Mouse (Mus musculus) heart, embryonic 11.5 days (tissue): ENCODE data around the gene Scmh1. TPM values are rescaled to one million over a fixed set of nuclear protein-coding genes. Genes with fewer than 3 reads are reported as not detected.

ENCODE experiments used
- ATAC-seq: fragments of 200-750 bp; cut with Nextera tagmentation; replicated peaks from 2 replicates; pipeline ENCODE4 v1.8.0; 2017; ENCODE audit warnings: moderate library complexity; ENCODE audit not compliant: insufficient number of reproducible peaks, low FRiP score, low TSS enrichment
- H3K27ac ChIP-seq: fragments of 300-500 bp; sonication (generic); 2 replicates; pipeline ENCODE4 v1.5.1; 2014; ENCODE audit warnings: mild to moderate bottlenecking, low read depth, low read length
- H3K27me3 ChIP-seq: fragments of 300-500 bp; sonication (generic); 2 replicates; pipeline ENCODE4 v1.6.1; 2014; ENCODE audit warnings: mild to moderate bottlenecking, low read length, mixed read lengths; ENCODE audit not compliant: control insufficient read depth, insufficient read depth
- H3K36me3 ChIP-seq: fragments of 300-500 bp; sonication (generic); 2 replicates; pipeline ENCODE4 v1.6.1; 2014; ENCODE audit warnings: mild to moderate bottlenecking, low read length, moderate library complexity, mixed read lengths; ENCODE audit not compliant: control insufficient read depth, insufficient read depth
- H3K4me1 ChIP-seq: fragments of 300-500 bp; sonication (generic); 2 replicates; pipeline ENCODE4 v1.6.1; 2014; ENCODE audit warnings: low read length; ENCODE audit not compliant: control insufficient read depth, insufficient read depth
- H3K4me2 ChIP-seq: fragments of 300-500 bp; sonication (generic); 2 replicates; pipeline ENCODE4 v1.6.1; 2014; ENCODE audit warnings: mild to moderate bottlenecking, moderate library complexity
- H3K4me3 ChIP-seq: fragments of 300-500 bp; sonication (generic); 2 replicates; pipeline ENCODE4 v1.5.1; 2014; ENCODE audit warnings: low read depth, low read length
- H3K9ac ChIP-seq: fragments of 300-500 bp; sonication (generic); 2 replicates; pipeline ENCODE4 v1.6.1; 2014; ENCODE audit warnings: mild to moderate bottlenecking, low read depth, low read length, moderate library complexity
- H3K9me3 ChIP-seq: fragments of 300-500 bp; sonication (generic); replicated peaks from 2 replicates; pipeline ENCODE4 v1.6.1; 2016; ENCODE audit warnings: low read length; ENCODE audit not compliant: control insufficient read depth
- WGBS: fragments of 180-500 bp; shearing (Covaris S2); extraction: QIAGEN DNeasy Blood & Tissue Kit; methylation state at CpG from one replicate; pipeline ENCODE4 v1.1.7; 2014; ENCODE audit not compliant: insufficient replicate concordance; 5-methylcytosine and 5-hydroxymethylcytosine counted together
- polyA plus RNA-seq: library from polyadenylated mRNA; unstranded; fragments of >200 nt; fragmentation: Nextera tagmentation; extraction: Ambion mirVana; gene quantifications from 2 replicates; pipeline ENCODE4 v1.2.1, GENCODE M21; 2014

Gene Scmh1
- polyA plus RNA-seq, 1 experiment from 2014 or later = 67.0 TPM

DNA sequence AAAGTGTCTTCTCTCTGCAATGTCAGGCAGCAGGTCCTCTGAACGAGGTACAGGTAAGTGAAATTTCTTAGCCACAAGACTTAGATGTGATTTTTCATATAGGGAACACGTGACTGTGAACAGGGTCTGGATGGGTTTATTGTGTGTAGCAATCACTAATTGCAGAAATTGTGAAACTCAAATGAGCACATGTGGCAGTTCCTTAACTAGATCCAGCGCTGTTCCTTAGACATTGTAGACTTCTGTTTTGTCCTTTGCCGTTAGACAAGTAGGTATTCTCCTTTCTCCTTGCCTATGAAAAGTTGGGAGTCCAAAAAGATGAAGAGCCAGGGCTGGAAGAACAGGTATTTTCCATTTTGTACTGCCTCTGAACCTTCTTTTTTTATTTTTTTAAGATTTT lies 106.1 kb downstream of the Scmh1 start:
- no peak overlapping the region for H3K4me3 ChIP-seq
- no peak overlapping the region for H3K9ac ChIP-seq
- H3K27ac ChIP-seq = no peak overlapping the region
- no peaks in the 10 kb centered on the region for H3K27me3 ChIP-seq
- peaks cover 26% of the 10 kb centered on the region for H3K36me3 ChIP-seq
- peaks cover 3% of the 10 kb centered on the region; the same call in 1 of the 2 replicates for H3K9me3 ChIP-seq
- 91% methylated on average over 4 of the region's 4 CpGs for WGBS
- no peaks in the 10 kb centered on the region for H3K4me1 ChIP-seq
- no peak overlapping the region for H3K4me2 ChIP-seq
- no peak for ATAC-seq

DNA sequence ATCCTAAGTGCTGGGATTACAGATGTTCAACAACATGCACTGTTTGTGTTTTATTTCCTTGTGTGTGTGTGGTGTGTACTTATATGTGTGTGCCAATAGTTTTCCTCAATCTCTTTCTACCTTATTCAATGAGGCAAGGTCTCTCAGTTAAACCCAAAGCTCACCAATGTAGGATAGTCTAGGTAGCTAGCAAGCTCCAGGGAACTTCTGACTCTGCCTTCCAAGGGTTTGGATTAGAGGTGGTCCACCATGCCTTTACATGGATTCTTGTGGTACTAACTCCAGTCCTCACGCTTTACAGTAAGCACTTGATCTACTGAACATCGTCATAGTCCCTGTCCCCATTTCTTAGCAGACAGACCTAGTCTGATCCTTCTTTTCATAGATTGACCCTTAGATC lies 109.3 kb downstream of the Scmh1 start:
- no peak overlapping the region for H3K9ac ChIP-seq

DNA sequence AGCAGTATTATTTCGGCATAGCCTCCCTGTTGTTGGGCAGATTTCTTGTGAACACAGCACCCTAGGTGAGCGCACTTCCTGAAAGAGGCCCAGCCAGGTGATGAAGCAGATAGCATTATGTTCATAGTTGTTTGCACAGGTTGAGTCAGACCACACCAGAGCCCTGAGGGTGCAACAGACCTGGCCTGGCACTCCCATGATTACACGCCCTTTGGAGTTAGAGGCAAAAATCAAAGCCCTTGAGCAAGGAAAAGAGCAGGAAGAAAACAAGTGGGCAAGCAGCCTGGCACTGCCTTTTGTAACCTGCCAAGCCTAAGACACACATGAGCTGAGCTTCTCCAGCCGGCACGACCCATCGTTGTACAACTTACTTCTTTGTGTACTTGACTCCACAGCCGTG lies 111.4 kb downstream of the Scmh1 start:
- no peak for ATAC-seq
- Histone ChIP-seq H3K9me3 (no peaks in the 10 kb centered on the region), H3K27ac (no peak overlapping the region), H3K36me3 (peaks cover 21% of the 10 kb centered on the region), H3K9ac (no peak overlapping the region), H3K4me1 (no peaks in the 10 kb centered on the region), H3K27me3 (no peaks in the 10 kb centered on the region), H3K4me3 (no peak overlapping the region), H3K4me2 (no peak overlapping the region)
- 93% methylated on average over 7 of the region's 7 CpGs for WGBS

More for the DNA sequence above, 109.3 kb downstream of the Scmh1 start:
- 94% methylated on average over 2 of the region's 2 CpGs for WGBS
- H3K4me3 ChIP-seq = no peak overlapping the region
- peaks cover 23% of the 10 kb centered on the region for H3K36me3 ChIP-seq
- no peak for ATAC-seq
- H3K9me3 ChIP-seq = peaks cover 2% of the 10 kb centered on the region; the same call in 1 of the 2 replicates
- H3K27me3 ChIP-seq = no peaks in the 10 kb centered on the region
- no peak overlapping the region for H3K27ac ChIP-seq
- H3K4me2 ChIP-seq = no peak overlapping the region
- no peaks in the 10 kb centered on the region for H3K4me1 ChIP-seq

GRCm38 (mm10) chr4:120516907-120517306 lies 111.8 kb downstream of the Scmh1 start:
- WGBS = 78% methylated on average over 7 of the region's 7 CpGs
- H3K27ac ChIP-seq = no peak overlapping the region
- H3K27me3 ChIP-seq = no peaks in the 10 kb centered on the region
- ATAC-seq = no peak
- no peak overlapping the region for H3K9ac ChIP-seq
- H3K36me3 ChIP-seq = peaks cover 21% of the 10 kb centered on the region
- no peaks in the 10 kb centered on the region for H3K9me3 ChIP-seq
- H3K4me1 ChIP-seq = no peaks in the 10 kb centered on the region
- H3K4me3 ChIP-seq = no peak overlapping the region
- no peak overlapping the region for H3K4me2 ChIP-seq

DNA sequence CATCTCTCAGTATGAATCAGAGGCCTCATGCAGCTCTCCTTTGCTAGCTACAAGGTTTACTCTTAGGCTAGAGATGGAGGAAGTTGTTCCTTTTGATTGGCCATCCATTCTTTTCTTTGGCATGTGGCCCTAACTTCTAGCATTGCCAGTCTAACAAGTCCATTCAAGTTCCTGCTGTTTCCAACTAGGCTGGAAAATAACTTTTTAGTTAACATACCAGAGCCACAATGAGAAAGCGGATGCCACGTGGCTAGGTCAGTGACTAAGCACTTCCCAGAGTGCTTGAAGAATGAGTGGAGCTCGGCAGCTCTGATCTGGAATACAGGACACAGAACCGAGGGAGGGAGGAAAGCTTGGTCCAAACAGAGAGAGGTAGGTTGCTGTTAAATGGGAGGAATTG lies 112.3 kb downstream of the Scmh1 start:
- H3K27me3 ChIP-seq = no peaks in the 10 kb centered on the region
- no peak overlapping the region for H3K4me3 ChIP-seq
- H3K4me1 ChIP-seq = no peaks in the 10 kb centered on the region
- peaks cover 21% of the 10 kb centered on the region for H3K36me3 ChIP-seq
- H3K9ac ChIP-seq = no peak overlapping the region
- WGBS = 80% methylated on average over 4 of the region's 4 CpGs
- H3K9me3 ChIP-seq = no peaks in the 10 kb centered on the region
- H3K4me2 ChIP-seq = no peak overlapping the region
- ATAC-seq = no peak
- H3K27ac ChIP-seq = no peak overlapping the region

- H3K4me1 ChIP-seq = no peaks in the 10 kb centered on the region
- H3K27ac ChIP-seq = no peak overlapping the region
- H3K4me2 ChIP-seq = no peak overlapping the region
- no peak overlapping the region for H3K4me3 ChIP-seq
- no peak for ATAC-seq
- no peak overlapping the region for H3K9ac ChIP-seq
- H3K27me3 ChIP-seq = no peaks in the 10 kb centered on the region
- H3K9me3 ChIP-seq = no peaks in the 10 kb centered on the region
- 75% methylated on average over 5 of the region's 5 CpGs for WGBS
- H3K36me3 ChIP-seq = peaks cover 31% of the 10 kb centered on the region
Measured at GRCm38 (mm10) chr4:120521761-120522160, 116.7 kb downstream of the Scmh1 start.

DNA sequence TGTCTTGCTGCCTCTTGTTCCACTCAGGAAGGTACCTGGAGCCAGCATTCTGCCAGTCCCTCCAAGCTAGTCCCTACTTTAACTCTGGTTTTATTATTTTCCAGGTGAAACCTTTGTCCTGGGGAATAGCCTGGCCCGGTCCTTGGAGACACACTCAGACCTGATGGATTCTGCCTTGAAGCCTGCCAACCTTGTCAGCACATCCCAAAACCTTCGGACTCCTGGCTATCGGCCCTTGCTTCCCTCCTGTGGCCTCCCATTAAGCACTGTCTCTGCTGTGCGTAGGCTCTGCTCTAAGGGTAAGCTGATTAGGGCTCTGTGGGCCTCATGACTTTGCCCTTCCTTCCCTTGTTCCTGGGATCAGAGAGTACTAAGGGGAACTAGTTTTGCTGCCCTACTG lies 117.3 kb downstream of the Scmh1 start:
- no peaks in the 10 kb centered on the region for H3K4me1 ChIP-seq
- no peaks in the 10 kb centered on the region for H3K9me3 ChIP-seq
- H3K36me3 ChIP-seq = peaks cover 30% of the 10 kb centered on the region
- WGBS = 69% methylated on average over 4 of the region's 4 CpGs
- H3K4me2 ChIP-seq = no peak overlapping the region
- H3K9ac ChIP-seq = no peak overlapping the region
- H3K4me3 ChIP-seq = no peak overlapping the region
- H3K27me3 ChIP-seq = no peaks in the 10 kb centered on the region
- no peak overlapping the region for H3K27ac ChIP-seq
- no peak for ATAC-seq

- H3K27ac ChIP-seq = no peak overlapping the region
- no peak overlapping the region for H3K4me2 ChIP-seq
- no peak overlapping the region for H3K9ac ChIP-seq
- H3K36me3 ChIP-seq = peaks cover 24% of the 10 kb centered on the region
- WGBS = 79% methylated on average over 3 of the region's 3 CpGs
- H3K4me3 ChIP-seq = no peak overlapping the region
- no peak for ATAC-seq
- H3K4me1 ChIP-seq = no peaks in the 10 kb centered on the region
- no peaks in the 10 kb centered on the region for H3K27me3 ChIP-seq
- no peaks in the 10 kb centered on the region for H3K9me3 ChIP-seq
Measured at GRCm38 (mm10) chr4:120523092-120523491, 118.0 kb downstream of the Scmh1 start.

- Histone ChIP-seq H3K4me3 (no peak overlapping the region), H3K9ac (no peak overlapping the region), H3K27ac (no peak overlapping the region), H3K4me2 (no peak overlapping the region), H3K4me1 (no peaks in the 10 kb centered on the region), H3K36me3 (peaks cover 37% of the 10 kb centered on the region), H3K9me3 (no peaks in the 10 kb centered on the region), H3K27me3 (no peaks in the 10 kb centered on the region)
- no peak for ATAC-seq
- 85% methylated on average over 9 of the region's 9 CpGs for WGBS
Measured at GRCm38 (mm10) chr4:120528171-120528570, 123.1 kb downstream of the Scmh1 start.
